Mouse (Mus musculus) heart, embryonic 16.5 days (tissue): ENCODE results near the gene Ripply3. TPM values are rescaled to one million over a fixed set of nuclear protein-coding genes. Genes with fewer than 3 reads are reported as not detected.

Source experiments
- ATAC-seq: fragments of 200-750 bp; cut with Nextera tagmentation; replicated peaks from 2 replicates; pipeline ENCODE4 v1.8.0; 2017; ENCODE audit warnings: moderate number of reproducible peaks; ENCODE audit not compliant: insufficient read depth, low FRiP score; ENCODE audit errors: extremely low read depth
- H3K27ac ChIP-seq: fragments of 300-500 bp; sonication (generic); 2 replicates; pipeline ENCODE4 v1.5.1; 2014; ENCODE audit warnings: mild to moderate bottlenecking, low read length, control low read depth, moderate library complexity
- H3K27me3 ChIP-seq: fragments of 300-500 bp; sonication (generic); 2 replicates; pipeline ENCODE4 v1.6.1; 2014; ENCODE audit warnings: low read length, mixed read lengths; ENCODE audit not compliant: control insufficient read depth, insufficient read depth
- H3K36me3 ChIP-seq: fragments of 300-500 bp; sonication (generic); 2 replicates; pipeline ENCODE4 v1.6.1; 2014; ENCODE audit not compliant: control insufficient read depth, insufficient read depth
- H3K4me1 ChIP-seq: fragments of 300-500 bp; sonication (generic); 2 replicates; pipeline ENCODE4 v1.6.1; 2014; ENCODE audit warnings: low read length, mixed read lengths; ENCODE audit not compliant: control insufficient read depth, insufficient read depth
- H3K4me2 ChIP-seq: fragments of 300-500 bp; sonication (generic); 2 replicates; pipeline ENCODE4 v1.6.1; 2014; ENCODE audit warnings: low read depth, mild to moderate bottlenecking, control low read depth, low read length
- H3K4me3 ChIP-seq: fragments of 300-500 bp; sonication (generic); 2 replicates; pipeline ENCODE4 v1.5.1; 2014; ENCODE audit warnings: mild to moderate bottlenecking, control low read depth, low read length
- H3K9ac ChIP-seq: fragments of 300-500 bp; sonication (generic); 2 replicates; pipeline ENCODE4 v1.6.1; 2014; ENCODE audit warnings: low read length, control low read depth
- H3K9me3 ChIP-seq: fragments of 300-500 bp; sonication (generic); replicated peaks from 2 replicates; pipeline ENCODE4 v1.6.1; 2016; ENCODE audit warnings: low read length; ENCODE audit not compliant: control insufficient read depth
- WGBS: fragments of 180-500 bp; shearing (Covaris S2); extraction: QIAGEN DNeasy Blood & Tissue Kit; methylation state at CpG from one replicate; pipeline ENCODE4 v1.1.7; 2014; 5-methylcytosine and 5-hydroxymethylcytosine counted together
- polyA plus RNA-seq: library from polyadenylated mRNA; unstranded; fragments of >200 nt; fragmentation: Nextera tagmentation; extraction: Ambion mirVana; gene quantifications from 2 replicates; pipeline ENCODE4 v1.2.1, GENCODE M21; 2015

The Ripply3 gene
- polyA plus RNA-seq, 1 experiment from 2014 or later, result 4.9 TPM

DNA sequence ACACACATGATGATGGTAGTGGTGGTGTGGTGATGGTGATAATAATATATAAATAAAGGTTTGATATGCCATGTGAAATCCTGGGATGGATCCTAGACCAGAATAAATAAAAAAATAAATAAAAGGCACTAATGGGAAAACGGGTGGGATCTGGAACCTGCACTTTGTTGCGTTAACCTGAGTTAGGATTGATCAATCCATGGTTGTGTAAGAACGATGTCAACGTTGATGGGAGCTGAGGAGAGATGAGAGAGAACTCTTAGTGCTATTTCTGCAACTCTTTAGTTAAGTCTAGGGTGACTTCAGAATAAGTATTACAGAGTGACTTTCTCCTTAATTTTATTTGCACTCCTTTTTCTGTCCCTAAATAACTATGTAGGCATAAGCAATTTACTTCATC lies 27.0 kb upstream of the Ripply3 start:
- Histone ChIP-seq H3K9me3 (peaks cover 7% of the 10 kb centered on the region), H3K4me1 (peaks cover 13% of the 10 kb centered on the region), H3K27ac (no peak overlapping the region), H3K27me3 (no peaks in the 10 kb centered on the region), H3K9ac (no peak overlapping the region), H3K4me2 (no peak overlapping the region), H3K4me3 (no peak overlapping the region), H3K36me3 (0 out of 2 replicates have a peak, but pooled peaks cover 4% of the 10 kb centered on the region)
- 90% methylated on average over 4 of the region's 4 CpGs for WGBS
- no peak for ATAC-seq

DNA sequence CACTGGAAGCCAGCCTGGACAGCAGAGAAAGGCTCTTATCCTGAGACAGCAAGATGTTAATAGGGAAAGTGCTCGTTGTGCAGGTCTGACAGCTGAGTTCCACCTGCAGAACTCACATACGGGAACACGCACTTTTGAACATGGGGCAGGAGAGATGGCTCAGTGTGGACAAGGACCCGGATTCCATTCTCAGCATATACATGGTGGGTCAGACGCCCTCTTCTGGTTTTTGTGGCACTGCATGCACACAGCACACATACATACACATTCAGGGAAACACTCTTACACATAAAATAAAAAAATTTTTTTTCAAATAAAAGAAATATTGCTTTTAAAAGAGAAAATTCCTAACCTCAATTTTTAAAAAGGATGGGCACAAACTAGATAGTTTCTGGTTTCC lies 26.5 kb upstream of the Ripply3 start:
- Histone ChIP-seq H3K4me2 (no peak overlapping the region; the same call in 1 of the 2 replicates), H3K27ac (peak overlapping the region; percentile 92), H3K9me3 (peaks cover 8% of the 10 kb centered on the region), H3K9ac (peak overlapping the region; percentile 72; the same call in 1 of the 2 replicates), H3K36me3 (0 out of 2 replicates have a peak, but pooled peaks cover 4% of the 10 kb centered on the region), H3K27me3 (no peaks in the 10 kb centered on the region), H3K4me1 (peaks cover 13% of the 10 kb centered on the region), H3K4me3 (no peak overlapping the region)
- 76% methylated on average over 5 of the region's 5 CpGs for WGBS
- no peak for ATAC-seq

DNA sequence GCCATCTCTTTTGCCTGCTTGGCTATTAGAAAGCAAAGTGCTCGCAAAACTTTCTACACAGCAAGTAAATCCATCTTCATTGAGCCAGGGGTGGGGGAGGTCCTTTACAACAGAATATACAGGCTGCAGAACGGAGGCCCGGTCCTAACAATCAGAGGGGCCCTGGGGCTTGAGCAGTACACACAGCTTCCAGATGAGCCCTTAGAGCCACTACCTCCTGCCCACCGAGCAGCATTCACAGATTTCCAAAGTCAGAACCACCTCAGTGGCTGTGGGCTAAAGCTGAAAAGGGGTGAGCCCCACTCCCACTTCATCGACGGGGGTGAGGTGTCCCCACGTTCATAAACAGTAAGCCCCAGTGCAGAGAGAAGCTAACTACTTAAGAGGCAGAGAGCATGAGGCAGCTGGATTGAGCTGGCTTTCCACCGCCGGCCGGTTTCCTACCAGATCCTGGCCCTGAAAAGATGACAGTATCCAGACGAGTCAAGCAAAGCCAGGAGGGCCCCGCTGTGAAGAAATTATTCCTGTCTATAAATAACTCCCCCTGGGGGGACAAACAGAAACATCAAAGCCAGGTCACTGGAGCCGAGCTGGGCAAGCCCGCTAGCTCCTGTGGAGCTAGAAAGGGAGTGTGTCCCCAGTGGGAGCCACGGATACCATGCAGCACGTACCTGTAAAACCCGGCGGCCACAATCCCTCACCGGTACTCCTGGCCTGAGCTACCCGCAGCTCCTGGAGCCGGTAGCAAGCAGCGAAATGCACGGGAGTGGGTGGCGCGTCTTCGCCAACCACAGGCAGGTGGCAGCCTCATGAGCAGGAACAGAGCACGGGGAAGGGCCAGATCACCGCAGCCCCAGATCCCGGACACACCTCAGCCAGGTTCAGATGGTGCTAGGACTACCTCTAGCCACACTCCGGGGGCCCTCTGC lies 25.7 kb upstream of the Ripply3 start:
- ATAC-seq, result peak; percentile 82
- Histone ChIP-seq H3K9me3 (peaks cover 8% of the 10 kb centered on the region), H3K27ac (peak overlapping the region; percentile 92), H3K36me3 (0 out of 2 replicates have a peak, but pooled peaks cover 4% of the 10 kb centered on the region), H3K4me3 (peak overlapping the region; percentile 46), H3K9ac (peak overlapping the region; percentile 72), H3K4me1 (peaks cover 13% of the 10 kb centered on the region), H3K4me2 (peak overlapping the region; percentile 71), H3K27me3 (no peaks in the 10 kb centered on the region)
- WGBS, result 9% methylated on average over 30 of the region's 30 CpGs

DNA sequence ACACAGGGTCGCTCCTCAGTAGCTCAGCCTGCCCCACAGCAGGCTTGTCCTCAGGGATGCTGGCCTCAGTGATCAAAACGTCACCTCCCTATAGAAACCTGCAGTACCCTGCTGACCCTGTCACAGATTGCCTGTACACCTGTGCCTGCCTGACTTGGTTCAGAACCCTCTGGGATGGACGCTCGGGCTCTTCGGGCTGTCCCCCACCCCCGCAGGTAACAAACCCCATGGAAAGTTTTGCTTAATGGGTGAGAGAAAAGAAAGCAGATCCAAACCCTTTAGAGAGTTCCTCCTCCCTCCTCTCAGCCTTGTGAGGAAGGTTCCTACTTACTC lies 25.1 kb upstream of the Ripply3 start:
- no peaks in the 10 kb centered on the region for H3K27me3 ChIP-seq
- H3K9me3 ChIP-seq, result peaks cover 8% of the 10 kb centered on the region
- H3K4me2 ChIP-seq, result peak overlapping the region; percentile 71
- peak overlapping the region; percentile 92 for H3K27ac ChIP-seq
- H3K4me3 ChIP-seq, result peak overlapping the region; percentile 46
- 29% methylated on average over 6 of the region's 6 CpGs for WGBS
- ATAC-seq, result no peak
- H3K9ac ChIP-seq, result peak overlapping the region; percentile 72
- H3K4me1 ChIP-seq, result peaks cover 13% of the 10 kb centered on the region
- 0 out of 2 replicates have a peak, but pooled peaks cover 4% of the 10 kb centered on the region for H3K36me3 ChIP-seq

DNA sequence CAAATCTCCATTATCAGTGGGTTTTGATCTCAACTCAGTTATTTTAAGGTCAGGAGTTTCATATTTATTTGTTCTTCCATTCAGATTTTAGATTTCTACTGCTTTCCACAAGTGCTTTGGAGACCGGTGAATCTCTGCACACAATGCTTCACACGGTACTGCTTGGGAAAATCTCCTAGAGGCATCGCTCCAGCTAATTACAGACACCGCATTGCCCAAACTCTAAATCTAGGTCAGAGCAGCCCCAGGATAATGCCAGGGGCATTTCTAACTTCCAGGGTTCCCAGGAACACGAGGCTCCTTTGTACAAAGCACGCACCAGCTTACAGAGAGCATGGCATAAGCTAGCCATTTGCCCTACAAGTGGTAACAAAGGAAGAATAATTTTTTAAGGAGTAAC lies 20.7 kb upstream of the Ripply3 start:
- peaks cover 13% of the 10 kb centered on the region for H3K4me1 ChIP-seq
- no peak overlapping the region for H3K4me3 ChIP-seq
- no peak overlapping the region for H3K27ac ChIP-seq
- 0 out of 2 replicates have a peak, but pooled peaks cover 4% of the 10 kb centered on the region for H3K36me3 ChIP-seq
- no peaks in the 10 kb centered on the region for H3K27me3 ChIP-seq
- no peak overlapping the region for H3K9ac ChIP-seq
- peaks cover 8% of the 10 kb centered on the region for H3K9me3 ChIP-seq
- no peak overlapping the region for H3K4me2 ChIP-seq
- ATAC-seq, result no peak
- 71% methylated on average over 6 of the region's 6 CpGs for WGBS

DNA sequence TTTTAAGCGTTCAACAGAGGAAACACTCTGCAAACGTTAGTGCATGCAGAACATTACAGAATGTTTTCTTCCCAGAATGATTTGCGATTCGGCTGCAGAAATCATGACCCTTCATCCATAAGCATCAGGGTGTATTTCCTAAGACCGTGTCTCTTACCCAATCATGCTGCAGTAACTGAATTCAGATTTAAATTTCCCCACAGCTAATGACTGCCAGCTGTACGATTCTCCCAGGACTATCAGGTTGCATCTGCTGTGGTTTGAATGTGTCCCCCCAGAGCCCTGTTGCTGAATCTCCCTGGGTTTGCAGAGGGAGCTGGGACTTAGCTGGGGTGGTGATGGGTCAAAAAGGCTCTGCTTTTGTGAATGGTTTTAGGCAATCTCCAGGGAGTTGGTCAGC lies 20.3 kb upstream of the Ripply3 start:
- Histone ChIP-seq H3K4me1 (peaks cover 13% of the 10 kb centered on the region), H3K27me3 (no peaks in the 10 kb centered on the region), H3K27ac (no peak overlapping the region), H3K9me3 (peaks cover 8% of the 10 kb centered on the region), H3K4me2 (no peak overlapping the region), H3K36me3 (0 out of 2 replicates have a peak, but pooled peaks cover 4% of the 10 kb centered on the region), H3K4me3 (no peak overlapping the region), H3K9ac (no peak overlapping the region)
- no peak for ATAC-seq
- WGBS, result 59% methylated on average over 6 of the region's 6 CpGs

DNA sequence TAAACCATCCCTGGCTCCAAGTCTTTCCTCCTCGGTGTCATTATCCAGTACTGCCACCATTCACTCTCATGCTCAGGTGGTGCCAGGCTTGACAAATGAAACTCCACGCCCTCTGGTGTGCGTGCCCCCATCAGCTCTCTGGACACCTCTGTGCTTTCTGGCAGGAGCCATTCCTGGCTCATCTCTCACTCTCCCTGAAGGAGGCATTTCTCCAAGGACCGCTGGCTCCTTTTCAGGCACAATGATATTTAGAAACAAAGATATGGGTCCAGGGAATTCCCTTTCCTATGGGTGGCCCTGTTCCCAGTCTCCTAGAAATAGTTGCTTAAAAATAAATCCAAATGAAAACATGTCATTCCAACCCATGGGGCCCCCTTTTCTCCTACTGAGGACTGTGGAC lies 19.2 kb upstream of the Ripply3 start:
- WGBS, result 75% methylated on average over 4 of the region's 4 CpGs
- Histone ChIP-seq H3K9ac (no peak overlapping the region), H3K4me1 (peaks cover 9% of the 10 kb centered on the region), H3K27me3 (no peaks in the 10 kb centered on the region), H3K36me3 (0 out of 2 replicates have a peak, but pooled peaks cover 4% of the 10 kb centered on the region), H3K4me2 (no peak overlapping the region), H3K9me3 (peaks cover 8% of the 10 kb centered on the region), H3K4me3 (no peak overlapping the region), H3K27ac (no peak overlapping the region)
- no peak for ATAC-seq

DNA sequence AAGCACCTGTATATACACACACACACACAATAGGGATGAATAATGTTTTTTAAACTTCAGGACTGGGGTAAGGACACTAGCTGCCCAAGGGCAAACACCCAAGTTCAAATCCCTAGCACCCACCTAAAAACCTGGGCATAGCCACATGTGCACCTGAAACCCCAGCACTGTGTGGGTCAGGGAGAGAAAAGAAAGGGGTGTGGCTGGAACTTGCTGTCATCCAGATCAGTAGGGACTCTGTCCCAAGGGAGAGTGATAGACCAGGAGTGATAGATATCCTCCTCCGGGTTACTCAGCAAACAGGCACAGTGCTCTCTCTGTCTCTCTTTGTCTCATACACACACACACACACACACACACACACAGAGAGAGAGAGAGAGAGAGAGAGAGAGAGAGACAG lies 16.8 kb upstream of the Ripply3 start:
- Histone ChIP-seq H3K9ac (no peak overlapping the region; the same call in 1 of the 2 replicates), H3K4me1 (peaks cover 9% of the 10 kb centered on the region), H3K4me3 (no peak overlapping the region), H3K9me3 (no peaks in the 10 kb centered on the region), H3K4me2 (no peak overlapping the region), H3K36me3 (no peaks in the 10 kb centered on the region), H3K27ac (no peak overlapping the region), H3K27me3 (no peaks in the 10 kb centered on the region)
- no peak for ATAC-seq
- 50% methylated on average over 1 of the region's 1 CpGs for WGBS

DNA sequence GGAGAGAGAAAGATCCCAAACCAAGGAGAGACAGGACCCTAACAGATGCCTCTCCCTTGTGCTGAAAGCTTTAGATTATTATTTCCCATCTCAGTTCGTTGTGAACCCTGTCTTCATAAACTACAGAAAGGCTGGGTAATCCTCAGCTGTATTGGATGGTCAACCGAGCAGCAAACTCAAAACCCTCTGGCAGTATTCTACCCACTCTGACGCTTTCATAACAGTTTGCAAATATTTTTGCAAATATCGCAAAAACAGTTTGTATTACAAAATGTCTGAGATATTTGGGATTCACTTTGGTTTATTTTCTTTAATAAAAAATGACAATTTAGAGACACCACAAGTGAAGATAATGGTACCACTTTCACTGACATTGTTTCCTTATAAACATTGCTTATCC lies 16.3 kb upstream of the Ripply3 start:
- Histone ChIP-seq H3K36me3 (no peaks in the 10 kb centered on the region), H3K4me2 (peak overlapping the region; percentile 58), H3K4me1 (peaks cover 9% of the 10 kb centered on the region), H3K9ac (peak overlapping the region; percentile 79), H3K4me3 (no peak overlapping the region), H3K9me3 (no peaks in the 10 kb centered on the region), H3K27ac (no peak overlapping the region), H3K27me3 (no peaks in the 10 kb centered on the region)
- no peak for ATAC-seq
- 78% methylated on average over 4 of the region's 4 CpGs for WGBS
